Mouse (Mus musculus): ENCODE results near the gene Ccdc83.

Gene Ccdc83

DNA sequence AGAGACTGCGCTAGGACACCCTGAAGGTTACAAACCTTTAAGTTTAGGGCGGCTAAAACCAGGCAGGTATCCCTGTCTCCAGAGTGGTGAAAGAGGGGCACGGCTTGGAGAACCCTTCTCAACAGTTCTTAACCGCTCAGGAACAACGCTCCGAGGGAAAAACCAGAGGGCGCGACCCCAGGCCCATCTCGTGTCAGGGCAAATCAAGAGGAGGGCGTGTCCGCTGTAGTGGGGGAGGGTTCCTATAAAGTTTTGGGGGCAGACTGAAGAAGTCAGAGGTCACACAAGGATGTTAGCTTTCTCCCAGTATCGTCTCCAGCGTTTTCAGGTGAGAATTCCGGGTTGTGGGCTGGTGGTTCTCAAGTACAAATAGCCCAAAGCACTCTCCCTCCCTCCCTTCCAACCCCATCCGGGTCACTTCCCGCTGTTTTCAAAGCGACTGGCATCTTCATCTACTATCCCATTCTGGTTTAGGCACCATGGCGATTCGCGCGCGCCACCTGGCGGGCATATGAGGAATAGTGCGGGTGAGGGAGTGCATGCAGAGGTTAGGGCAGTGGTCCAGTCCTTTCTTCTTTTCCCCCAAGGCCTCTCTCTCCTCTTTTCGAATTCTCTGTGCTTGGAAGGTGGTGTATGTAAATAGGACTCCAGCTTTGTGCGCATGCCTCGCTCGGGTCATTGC is at the start of gene Ccdc83:
TSS of gene Ccdc83 (minus strand) at position 489 of the 682 bp plus-strand sequence.
- DNase-seq, result peak; percentile 70

DNA sequence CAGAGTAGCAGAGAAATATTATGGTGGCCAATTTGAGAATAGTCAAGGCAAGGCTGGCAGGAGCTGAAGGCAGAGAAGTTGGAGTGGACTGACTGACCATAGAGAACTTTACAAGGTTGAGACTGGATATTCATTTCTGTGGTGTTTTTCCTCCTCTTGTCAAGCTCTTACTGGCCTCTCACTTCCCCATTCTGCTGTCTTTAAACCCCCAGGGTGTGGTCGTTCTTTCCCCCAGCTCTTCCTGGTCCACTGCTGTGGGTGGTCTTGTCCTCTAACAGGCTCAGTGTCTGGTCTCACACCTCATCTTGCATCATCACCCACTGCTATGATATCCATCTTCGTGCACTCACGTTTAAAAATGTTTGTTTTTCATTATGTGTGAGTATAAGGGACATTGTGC is 47.8 kb upstream of the Ccdc83 start:
- DNase-seq, result no peak

DNA sequence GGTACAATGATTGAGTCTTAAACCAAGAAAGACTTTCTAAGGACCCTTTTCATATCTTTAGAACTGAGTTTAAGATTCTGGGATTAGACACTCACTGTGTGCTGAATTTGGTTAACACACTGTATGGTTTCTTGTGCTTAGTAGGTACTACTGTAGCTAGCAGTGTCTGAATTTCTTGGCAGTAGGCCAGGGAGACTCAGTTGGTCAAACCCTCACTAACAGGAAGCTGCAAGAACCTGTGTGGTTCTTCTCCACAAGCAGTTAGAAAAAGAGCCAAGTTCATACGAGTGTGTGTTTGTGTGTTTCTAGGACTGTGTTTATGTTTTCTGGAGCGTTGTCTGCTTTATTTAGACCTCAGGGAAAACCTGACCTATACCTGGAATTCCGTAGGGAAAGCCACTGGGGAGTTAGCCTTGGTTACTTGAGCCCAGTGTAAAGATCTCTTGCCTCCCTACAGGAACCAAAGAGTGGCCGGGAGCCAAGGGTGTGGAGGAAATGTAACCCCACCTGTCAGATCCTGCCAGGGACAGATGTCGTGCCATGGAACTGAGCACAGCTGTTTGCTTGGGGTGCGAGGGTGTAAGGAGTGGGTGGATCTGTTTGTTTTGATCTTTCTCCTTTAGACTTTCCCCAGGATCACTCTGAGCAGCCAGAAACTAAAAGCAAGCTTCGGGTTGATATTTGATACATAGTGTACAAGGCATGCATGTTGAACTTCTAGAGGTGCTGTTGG is 46.7 kb upstream of the Ccdc83 start:
- no peak for DNase-seq

DNA sequence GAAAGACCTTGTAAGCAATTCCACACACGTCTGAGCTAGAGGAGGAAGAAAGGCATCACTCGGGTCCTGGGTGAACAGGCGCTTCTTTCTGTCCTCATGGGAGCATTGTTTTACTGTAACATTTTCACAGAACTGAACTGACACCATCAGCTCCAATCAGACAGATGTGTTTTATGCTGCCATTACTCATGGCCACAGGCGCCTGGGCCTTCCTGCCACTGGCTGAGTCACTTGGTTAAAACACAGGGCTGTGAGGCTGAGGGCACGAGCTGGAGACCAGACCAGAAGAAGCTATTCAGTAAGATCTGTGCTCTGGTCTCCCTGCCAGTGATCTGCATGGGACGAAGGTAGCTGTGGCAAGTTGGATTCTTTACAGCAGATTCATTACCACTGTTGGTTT is 42.4 kb upstream of the Ccdc83 start:
- no peak for DNase-seq

DNA sequence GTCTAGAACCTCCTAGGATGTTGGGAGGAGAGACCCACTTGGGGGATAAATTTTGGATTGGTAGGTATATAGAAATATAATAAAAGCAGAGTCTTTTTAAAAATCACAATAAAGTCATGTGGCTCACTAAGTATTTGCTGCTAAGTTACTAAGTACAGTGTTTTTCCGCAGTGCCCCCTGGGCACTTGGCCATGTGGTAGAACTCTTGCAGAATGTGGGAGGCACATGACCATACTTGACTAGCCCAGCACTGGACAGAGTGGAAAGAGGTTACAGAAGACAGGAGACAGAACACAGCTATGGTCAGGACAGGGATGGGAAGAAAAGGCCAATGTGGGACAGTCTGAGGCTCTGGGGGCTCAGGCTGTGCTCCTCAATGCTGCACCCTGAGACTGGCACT is 41.4 kb upstream of the Ccdc83 start:
- no peak for DNase-seq

DNA sequence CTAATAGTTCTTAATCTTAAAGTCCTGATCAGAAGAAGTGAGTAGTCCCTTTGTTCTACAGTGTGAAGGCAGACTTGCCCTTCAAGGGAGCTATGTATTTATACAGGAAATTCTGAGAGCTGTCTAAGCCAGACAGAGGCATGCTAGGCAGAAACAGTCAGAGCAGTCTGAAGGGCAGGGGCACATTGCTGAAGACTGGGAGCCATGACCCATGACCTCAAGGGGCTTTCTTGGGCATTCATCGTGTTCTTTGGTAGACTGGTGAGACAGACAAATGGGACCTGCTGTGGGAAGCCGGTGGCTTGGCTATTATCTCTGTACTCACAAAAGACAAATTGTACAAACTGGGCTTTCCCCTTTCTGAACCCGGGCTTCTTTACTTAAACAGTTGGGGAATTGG is 40.5 kb upstream of the Ccdc83 start:
- DNase-seq, result no peak

DNA sequence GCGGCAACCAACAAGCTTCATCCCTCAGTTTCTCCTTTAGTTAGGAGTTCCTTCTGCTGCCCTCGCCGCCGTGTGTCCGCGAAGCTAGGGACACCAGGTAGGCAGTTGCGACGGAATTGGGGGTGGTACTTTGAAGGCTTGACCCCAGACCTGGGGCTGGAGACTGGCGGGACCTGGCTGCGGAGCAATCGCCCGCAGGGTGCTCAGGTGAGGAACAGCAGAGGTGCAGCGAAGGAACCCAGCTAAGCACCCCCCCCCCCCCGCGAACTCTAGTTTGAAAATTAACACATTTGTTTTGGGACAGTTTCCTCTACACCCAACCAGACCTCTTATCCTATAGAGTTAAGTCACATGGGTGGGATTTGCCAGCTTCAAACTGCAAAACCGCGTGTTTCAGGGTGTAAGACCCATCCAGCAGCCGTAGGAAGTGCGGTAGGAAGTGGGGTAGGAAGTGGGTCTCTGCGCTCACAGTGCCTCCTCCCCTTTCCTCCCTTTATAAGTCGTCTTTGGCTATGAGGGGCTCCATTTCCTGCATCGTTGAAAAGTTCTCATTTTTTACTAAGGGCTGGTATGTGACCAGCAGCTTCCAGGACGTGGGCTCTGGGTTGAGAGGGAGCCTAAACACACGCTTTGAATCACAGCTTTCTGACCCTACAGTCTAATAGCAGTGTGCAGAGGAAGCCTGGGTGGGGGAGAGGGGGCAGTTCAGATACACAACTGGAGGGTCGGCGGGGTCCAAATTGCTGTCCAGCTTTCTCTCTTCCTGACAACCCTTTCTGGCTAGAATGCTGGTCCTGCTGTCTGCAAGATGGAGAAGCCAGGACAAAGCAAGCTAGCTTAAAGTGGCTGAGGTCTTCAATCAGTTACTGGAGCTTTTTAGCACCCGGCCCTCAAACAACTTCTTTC is 37.3 kb upstream of the Ccdc83 start:
- no peak for DNase-seq

DNA sequence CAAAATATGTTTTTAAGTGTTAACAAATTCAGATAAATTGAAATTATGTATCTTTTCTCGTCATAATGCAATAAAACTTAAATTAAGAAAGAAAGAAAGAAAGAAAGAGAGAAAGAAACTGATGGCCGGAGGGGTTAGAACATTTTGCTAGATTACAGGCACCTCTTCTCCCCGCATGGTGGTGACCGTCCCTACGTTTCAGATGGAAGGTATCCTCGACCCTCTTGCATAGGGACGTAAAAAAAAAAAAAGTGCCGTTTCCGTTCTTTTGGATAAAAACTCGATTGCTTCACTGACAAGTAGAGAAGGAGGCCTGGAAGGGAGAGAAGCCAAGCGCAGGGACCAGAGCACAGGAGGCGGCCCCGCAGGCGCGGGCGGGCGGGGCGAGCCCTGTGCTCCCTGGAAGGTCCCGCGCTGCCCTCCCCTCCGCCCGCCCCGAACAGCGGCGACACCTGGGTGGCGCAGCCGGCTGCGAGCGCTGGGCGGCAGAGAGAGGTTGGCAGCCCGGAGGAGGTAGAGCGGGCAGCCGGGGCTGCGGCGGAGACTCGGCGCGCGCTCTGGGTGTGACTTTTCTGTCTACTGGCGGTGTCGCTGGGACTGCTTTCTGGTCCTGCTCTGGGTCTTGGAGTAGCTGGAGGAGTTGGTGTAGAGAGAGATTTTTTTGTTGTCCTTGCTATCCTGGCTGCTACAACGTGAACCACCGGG is 36.5 kb upstream of the Ccdc83 start, which contains the start of gene Sytl2:
TSS of gene Sytl2 (plus strand) at position 311 of the 705 bp plus-strand sequence.
- DNase-seq, result peak; percentile 46

DNA sequence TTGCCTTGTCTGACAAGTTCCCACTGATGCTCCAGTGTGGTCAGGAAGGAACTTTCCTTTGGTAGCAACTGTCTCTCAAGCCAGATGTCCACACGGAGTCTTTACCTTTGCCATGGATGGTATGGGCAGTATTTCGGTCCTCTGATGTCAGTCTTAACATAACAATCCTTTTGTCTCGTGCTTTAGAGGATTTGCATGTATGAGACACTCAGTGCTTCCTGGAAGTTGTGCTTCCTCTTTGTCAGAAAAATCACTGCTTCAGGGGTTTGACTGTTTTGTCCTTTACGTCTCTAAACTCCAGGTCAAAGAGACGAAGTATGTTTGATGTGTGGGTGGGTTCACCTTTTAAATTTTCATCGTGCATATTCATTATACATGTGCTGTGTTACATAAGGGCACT is 26.3 kb upstream of the Ccdc83 start:
- DNase-seq, result no peak

DNA sequence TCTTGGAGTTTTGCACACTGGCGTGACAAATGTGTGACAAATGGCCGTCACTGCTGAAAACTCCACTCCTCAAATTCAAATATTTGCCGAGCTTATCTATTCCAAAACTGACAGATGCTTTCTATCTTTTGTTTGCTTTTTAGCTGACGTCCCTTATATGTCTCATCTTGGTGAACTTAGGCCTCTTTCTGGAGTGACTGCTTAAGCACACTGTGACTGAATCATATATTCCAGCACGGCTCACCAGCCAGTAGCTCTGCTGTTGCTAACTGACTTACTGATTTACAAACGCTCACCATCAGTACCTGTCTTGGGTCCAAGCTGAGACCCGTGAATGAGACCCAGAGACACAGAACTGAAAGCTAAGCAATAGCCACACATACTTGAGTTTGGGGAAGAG is 19.2 kb upstream of the Ccdc83 start:
- no peak for DNase-seq

DNA sequence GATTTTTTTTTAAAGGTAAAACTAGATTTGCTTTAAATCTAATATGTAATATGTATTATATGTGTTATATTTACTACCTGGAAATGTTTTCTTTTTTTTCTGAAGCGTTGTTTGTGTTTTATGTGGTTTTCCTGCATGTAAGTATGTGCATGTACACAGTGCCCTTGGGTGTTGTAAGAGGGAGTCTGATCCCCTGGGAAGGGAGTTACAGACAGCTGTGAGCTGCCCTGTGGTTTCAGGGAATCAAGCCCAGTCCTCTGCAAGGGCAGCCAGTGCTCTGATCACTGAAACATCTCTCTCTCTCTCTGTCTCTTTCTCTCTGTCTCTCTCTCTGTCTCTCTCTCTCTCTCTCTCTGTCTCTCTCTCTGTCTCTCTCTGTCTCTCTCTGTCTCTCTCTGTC is 17.2 kb upstream of the Ccdc83 start:
- DNase-seq, result no peak

DNA sequence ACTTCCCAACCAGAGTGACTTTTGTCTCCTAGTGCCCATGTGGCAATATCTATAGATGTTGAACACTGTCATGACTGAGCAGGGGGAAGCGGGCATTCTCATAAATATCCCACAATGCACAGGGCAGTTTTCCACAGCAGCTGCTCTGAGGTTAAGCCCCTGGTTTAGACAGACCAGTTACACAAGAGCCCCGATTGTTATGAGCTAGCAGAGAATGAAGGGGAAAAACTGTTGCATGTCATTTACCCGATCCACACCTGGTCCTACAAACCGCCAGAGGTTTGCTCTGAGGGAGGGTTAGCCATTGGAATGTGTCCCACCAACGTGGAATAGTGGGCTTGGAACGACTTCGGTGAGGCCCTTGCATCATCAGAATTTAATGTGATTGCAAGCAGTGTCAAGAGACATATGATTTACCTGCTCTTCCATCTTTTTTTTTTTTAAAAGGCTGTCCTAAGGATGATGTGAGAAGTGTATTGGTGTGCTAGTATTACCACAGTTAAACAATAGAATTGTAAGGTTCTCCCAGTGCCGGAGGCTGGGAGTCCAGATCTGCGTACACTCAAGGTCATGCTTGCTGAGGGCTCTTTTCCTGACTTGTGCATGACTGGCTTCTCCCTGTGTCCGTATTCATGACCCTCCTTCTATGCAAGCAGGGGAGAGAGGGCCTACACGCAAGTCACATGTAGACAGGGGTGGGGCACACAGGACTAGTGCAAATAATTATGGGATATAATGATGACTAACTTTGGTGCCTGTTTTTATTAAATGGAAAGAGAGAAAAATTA is 16.4 kb upstream of the Ccdc83 start:
- no peak for DNase-seq

DNA sequence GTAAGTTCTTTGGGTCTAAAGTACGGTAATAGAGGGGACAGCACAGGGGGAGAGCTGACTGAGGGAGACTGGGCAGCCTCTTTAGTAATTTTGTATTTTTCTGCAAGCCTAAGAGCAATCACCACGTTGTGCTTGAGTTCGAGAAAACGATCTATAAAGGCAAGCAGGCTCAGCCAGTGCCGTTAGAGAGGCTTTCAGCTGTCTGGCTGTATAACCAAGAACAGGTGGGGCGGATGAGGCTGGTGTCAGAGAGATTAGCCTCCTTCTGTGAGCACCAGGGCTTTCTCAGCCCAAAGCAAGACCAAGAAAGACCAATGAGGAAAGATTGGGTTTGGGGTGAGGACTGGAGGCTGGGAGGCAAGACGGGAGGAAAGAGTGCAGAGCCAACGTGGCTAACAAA is 15.3 kb upstream of the Ccdc83 start:
- no peak for DNase-seq

DNA sequence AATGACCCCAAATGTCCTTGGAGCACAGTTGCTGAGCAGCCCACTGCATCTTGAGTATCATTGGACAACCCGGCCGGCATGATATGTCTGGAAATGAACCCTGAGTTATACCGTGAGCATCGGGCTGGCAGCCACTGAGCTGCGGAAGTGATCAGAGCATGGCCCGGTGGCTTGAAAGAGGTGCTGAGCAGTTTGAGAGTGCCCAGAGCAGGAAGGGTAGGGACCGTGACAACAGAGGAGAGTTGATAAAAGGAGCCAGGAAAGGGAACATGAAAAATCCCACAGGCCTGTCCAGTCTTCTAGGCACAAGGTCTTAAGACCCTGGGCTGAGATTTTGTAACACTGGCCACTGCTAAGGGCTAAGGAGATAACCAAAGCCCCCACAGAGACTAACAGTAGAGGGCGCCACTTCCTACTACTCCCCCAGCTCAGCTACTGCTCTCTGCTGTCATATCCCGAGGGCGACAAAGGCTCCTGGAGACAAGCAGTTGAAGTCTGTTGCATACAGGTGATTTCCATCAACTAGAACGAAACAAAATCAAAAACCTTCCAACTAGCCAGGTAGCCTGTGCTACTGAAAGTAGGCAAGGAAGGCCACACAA is 14.8 kb upstream of the Ccdc83 start:
- DNase-seq, result peak; percentile 15

DNA sequence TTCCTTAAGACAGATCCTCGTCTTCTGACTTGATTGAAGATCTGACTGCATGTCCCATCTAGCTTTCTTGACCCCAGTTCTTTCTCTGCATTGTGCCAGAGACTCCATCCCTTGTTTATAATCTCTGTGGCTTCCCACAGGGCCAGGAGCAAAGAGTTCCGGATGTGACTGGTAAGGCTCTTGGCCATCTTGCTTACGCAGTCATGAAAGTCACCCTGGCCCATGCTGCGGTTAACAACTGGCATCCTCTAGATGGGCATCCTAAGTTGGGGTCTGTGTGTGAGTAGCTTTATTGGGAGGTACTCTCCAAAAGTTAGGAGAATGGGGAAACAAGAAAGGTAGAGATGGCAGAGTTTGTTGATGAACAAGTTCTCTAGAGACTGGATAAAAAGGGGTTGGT is 13.6 kb upstream of the Ccdc83 start:
- DNase-seq, result no peak

DNA sequence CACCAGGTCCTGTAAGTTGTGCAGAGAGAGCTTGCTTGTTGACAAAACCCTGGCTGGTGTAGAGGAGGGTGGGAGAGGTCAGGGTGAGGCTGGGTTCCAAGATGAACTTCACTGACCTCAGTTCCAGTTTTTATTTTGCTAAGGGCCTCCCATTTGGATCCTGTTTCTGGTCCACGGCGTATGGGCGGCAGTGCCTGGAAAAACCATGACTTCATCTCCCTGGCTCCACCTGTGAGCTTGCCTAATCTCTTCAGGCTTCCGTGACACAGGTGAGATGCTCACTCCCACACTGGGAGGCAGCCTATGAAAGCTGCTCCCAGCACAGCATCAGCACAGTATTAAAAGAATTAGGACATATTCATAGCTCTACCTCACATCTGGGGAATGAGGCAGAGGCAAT is 12.2 kb upstream of the Ccdc83 start:
- no peak for DNase-seq

DNA sequence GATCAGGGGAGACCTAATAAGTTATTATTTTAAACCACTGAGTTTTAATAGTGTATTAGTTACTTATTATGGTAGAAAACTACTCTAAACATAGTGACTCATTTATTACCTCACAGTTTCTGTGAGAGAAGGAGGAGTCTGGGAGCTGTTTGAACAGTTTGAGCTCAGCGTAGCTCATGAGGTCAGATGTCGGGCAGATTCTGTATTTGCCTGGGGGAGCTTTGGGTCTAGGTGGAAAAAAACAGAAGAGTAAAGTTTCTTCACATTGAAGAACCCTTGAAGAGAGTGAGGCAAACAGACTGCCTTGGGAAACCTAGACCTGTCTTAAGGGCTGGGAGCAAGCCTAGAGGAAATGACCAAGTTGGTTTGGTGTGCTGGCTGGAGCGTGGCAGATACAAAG is 11.7 kb upstream of the Ccdc83 start:
- no peak for DNase-seq

DNA sequence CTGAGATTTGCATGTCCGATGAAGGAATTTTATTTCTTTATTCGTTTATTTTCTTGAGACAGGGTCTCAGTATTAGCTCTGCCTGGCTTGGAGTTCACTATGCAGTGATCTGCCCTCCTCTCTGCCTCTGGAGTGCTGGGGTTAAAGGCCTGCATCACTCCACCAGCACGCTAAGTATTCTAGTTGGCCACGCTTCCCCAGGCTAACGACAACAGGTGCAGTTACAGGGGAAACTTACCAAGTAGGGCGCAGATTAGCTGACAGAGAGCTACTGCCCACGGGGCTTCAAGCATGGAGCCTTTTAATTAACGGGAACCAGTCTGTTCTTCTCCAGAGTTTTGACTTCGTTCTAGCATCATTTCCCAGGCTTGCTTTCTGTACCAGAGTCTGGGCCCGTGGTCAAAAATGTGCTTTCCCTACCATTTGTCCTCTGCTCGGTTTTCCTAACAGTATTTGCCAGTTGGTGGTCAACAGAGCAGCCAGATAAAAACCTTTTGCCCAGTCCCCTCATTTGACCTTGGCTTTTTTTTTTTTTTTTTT is 9.1 kb upstream of the Ccdc83 start:
- DNase-seq, result no peak

DNA sequence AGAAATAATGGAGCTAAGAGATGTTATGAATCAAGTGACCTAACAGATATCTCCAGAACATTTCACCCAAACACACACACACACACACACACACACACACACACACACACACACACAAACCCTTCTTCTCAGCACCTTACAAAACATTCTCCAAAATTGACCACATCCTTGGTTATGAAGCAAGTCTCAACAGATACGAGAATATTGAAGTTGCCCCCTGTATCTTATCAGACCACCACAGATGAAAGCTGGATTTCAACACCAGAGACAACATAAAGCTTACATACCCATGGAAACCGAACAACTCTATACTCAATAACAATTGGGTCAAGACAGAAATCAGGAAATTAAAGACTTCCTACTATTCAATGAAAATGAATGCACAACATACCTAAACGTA is 4.6 kb upstream of the Ccdc83 start:
- no peak for DNase-seq

DNA sequence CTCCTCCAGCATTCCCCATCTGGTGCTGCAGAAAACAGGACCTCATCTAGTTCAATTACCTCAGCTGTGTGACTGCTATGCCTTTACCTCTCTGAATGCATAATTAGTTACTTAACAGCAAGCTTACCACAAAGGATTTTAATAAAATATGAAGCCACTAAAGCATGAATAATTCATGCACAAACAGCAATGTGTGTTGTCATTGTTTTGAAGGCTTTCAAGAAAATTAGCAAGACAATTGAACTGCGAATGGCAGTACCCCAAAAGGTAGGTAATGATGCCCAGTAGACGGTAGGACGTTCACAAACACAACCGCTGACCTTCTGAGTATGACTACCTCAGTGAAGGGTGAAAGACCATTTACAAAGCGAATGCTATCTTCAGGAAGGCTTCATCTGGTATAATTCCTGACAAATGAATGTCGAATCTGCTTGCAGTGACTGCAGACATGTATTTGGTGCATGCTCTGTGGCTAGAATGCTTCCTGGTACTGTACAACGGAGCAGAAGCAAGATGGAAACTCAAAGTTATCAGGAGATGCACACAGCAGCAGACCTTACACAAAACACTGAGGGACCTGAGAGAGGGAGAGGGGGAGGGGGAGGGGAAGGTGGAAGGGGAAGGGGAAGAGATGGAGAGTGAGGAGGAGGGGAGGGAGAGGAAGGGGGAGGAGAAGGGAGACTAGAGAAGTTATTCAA is 3.5 kb downstream of the Ccdc83 start:
- no peak for DNase-seq

DNA sequence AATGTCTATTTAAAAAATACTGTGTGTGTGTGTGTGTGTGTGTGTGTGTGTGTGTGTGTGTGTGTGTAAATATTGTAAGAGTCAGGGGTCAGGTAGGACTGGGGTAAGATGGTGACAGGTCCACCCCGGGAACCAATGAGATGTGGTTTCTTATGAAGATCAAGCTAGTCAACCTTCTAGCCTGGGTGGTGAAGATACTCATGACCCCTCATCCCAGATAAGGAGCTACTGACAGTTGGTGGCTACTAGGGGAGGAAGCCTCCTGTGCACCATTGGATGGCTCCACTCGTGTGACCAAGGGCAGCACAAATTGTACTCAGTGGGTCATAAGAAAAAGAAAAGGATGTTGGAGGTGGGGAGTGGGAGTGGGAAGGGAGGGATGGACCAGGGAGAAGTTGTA is 5.7 kb downstream of the Ccdc83 start:
- no peak for DNase-seq

All from cerebellum, adult 8-10 months (tissue).